Mouse (Mus musculus): ENCODE results near the gene Fbxo42. TPM values are rescaled to one million over a fixed set of nuclear protein-coding genes. Genes with fewer than 3 reads are reported as not detected.

The Fbxo42 gene
- polyA plus RNA-seq, 1 experiment from 2014 or later: 21.9 TPM

- Histone ChIP-seq H3K4me1 (replicated peaks; ENCODE audit: control insufficient read depth, insufficient read depth, low read length) (0 out of 2 replicates have a peak, but pooled peaks cover 2% of the 10 kb centered on the region), H3K9ac (ENCODE audit: low read depth, low read length) (no peak overlapping the region), H3K27ac (ENCODE audit: low read depth, low read length) (no peak overlapping the region), H3K9me3 (ENCODE audit: control insufficient read depth, low read length) (no peaks in the 10 kb centered on the region), H3K4me3 (ENCODE audit: low read depth, low read length) (no peak overlapping the region), H3K27me3 (ENCODE audit: control insufficient read depth, insufficient read depth, low read length) (no peaks in the 10 kb centered on the region), H3K36me3 (ENCODE audit: control insufficient read depth, insufficient read depth, low read length) (no peaks in the 10 kb centered on the region), H3K4me2 (replicated peaks; ENCODE audit: low read depth, low read length) (no peak overlapping the region)
- DNase-seq (ENCODE audit: low spot score) (no peak), ATAC-seq (ENCODE audit: low FRiP score) (no peak)
- WGBS: 85% methylated on average over 4 of the region's 4 CpGs
These were observed 9.8 kb downstream of the Fbxo42 start for GRCm38 (mm10) chr4:141157485-141157884.

- H3K9me3 ChIP-seq (ENCODE audit: control insufficient read depth, low read length): no peaks in the 10 kb centered on the region
- WGBS: 96% methylated on average over 2 of the region's 2 CpGs
These were observed 10.9 kb downstream of the Fbxo42 start for GRCm38 (mm10) chr4:141158609-141159008.

GRCm38 (mm10) chr4:141159093-141159492, 11.4 kb downstream of the Fbxo42 start:
- no peak overlapping the region for H3K9ac ChIP-seq (ENCODE audit: low read depth, low read length)
- H3K4me1 ChIP-seq (replicated peaks; ENCODE audit: control insufficient read depth, insufficient read depth, low read length): 0 out of 2 replicates have a peak, but pooled peaks cover 2% of the 10 kb centered on the region
- no peak for ATAC-seq (ENCODE audit: low FRiP score)

More at GRCm38 (mm10) chr4:141158609-141159008, 10.9 kb downstream of the Fbxo42 start:
- Histone ChIP-seq H3K9ac (ENCODE audit: low read depth, low read length) (no peak overlapping the region), H3K4me3 (ENCODE audit: low read depth, low read length) (no peak overlapping the region), H3K27ac (ENCODE audit: low read depth, low read length) (no peak overlapping the region), H3K36me3 (ENCODE audit: control insufficient read depth, insufficient read depth, low read length) (no peaks in the 10 kb centered on the region), H3K4me2 (replicated peaks; ENCODE audit: low read depth, low read length) (no peak overlapping the region), H3K4me1 (replicated peaks; ENCODE audit: control insufficient read depth, insufficient read depth, low read length) (0 out of 2 replicates have a peak, but pooled peaks cover 2% of the 10 kb centered on the region), H3K27me3 (ENCODE audit: control insufficient read depth, insufficient read depth, low read length) (no peaks in the 10 kb centered on the region)
- DNase-seq (ENCODE audit: low spot score): no peak
- no peak for ATAC-seq (ENCODE audit: low FRiP score)

GRCm38 (mm10) chr4:141159666-141160065, 12.0 kb downstream of the Fbxo42 start:
- Histone ChIP-seq H3K4me3 (ENCODE audit: low read depth, low read length) (no peak overlapping the region), H3K4me1 (replicated peaks; ENCODE audit: control insufficient read depth, insufficient read depth, low read length) (0 out of 2 replicates have a peak, but pooled peaks cover 2% of the 10 kb centered on the region), H3K4me2 (replicated peaks; ENCODE audit: low read depth, low read length) (no peak overlapping the region), H3K27me3 (ENCODE audit: control insufficient read depth, insufficient read depth, low read length) (no peaks in the 10 kb centered on the region), H3K27ac (ENCODE audit: low read depth, low read length) (no peak overlapping the region), H3K36me3 (ENCODE audit: control insufficient read depth, insufficient read depth, low read length) (no peaks in the 10 kb centered on the region), H3K9me3 (ENCODE audit: control insufficient read depth, low read length) (0 out of 2 replicates have a peak, but pooled peaks cover 1% of the 10 kb centered on the region), H3K9ac (ENCODE audit: low read depth, low read length) (no peak overlapping the region)
- no peak for ATAC-seq (ENCODE audit: low FRiP score)
- DNase-seq (ENCODE audit: low spot score): no peak
- 89% methylated on average over 5 of the region's 5 CpGs for WGBS

More at GRCm38 (mm10) chr4:141159093-141159492, 11.4 kb downstream of the Fbxo42 start:
- H3K4me3 ChIP-seq (ENCODE audit: low read depth, low read length): no peak overlapping the region
- no peak overlapping the region for H3K4me2 ChIP-seq (replicated peaks; ENCODE audit: low read depth, low read length)
- DNase-seq (ENCODE audit: low spot score): no peak
- no peaks in the 10 kb centered on the region for H3K36me3 ChIP-seq (ENCODE audit: control insufficient read depth, insufficient read depth, low read length)
- H3K27ac ChIP-seq (ENCODE audit: low read depth, low read length): no peak overlapping the region
- no peaks in the 10 kb centered on the region for H3K9me3 ChIP-seq (ENCODE audit: control insufficient read depth, low read length)
- no peaks in the 10 kb centered on the region for H3K27me3 ChIP-seq (ENCODE audit: control insufficient read depth, insufficient read depth, low read length)
- 65% methylated on average over 11 of the region's 11 CpGs for WGBS

GRCm38 (mm10) chr4:141160193-141160592, 12.5 kb downstream of the Fbxo42 start:
- DNase-seq (ENCODE audit: low spot score) (no peak), ATAC-seq (ENCODE audit: low FRiP score) (no peak)
- Histone ChIP-seq H3K4me3 (ENCODE audit: low read depth, low read length) (no peak overlapping the region), H3K27ac (ENCODE audit: low read depth, low read length) (no peak overlapping the region), H3K4me1 (replicated peaks; ENCODE audit: control insufficient read depth, insufficient read depth, low read length) (0 out of 2 replicates have a peak, but pooled peaks cover 2% of the 10 kb centered on the region), H3K4me2 (replicated peaks; ENCODE audit: low read depth, low read length) (no peak overlapping the region), H3K9ac (ENCODE audit: low read depth, low read length) (no peak overlapping the region), H3K9me3 (ENCODE audit: control insufficient read depth, low read length) (0 out of 2 replicates have a peak, but pooled peaks cover 2% of the 10 kb centered on the region), H3K27me3 (ENCODE audit: control insufficient read depth, insufficient read depth, low read length) (no peaks in the 10 kb centered on the region), H3K36me3 (ENCODE audit: control insufficient read depth, insufficient read depth, low read length) (no peaks in the 10 kb centered on the region)
- 92% methylated on average over 4 of the region's 4 CpGs for WGBS

GRCm38 (mm10) chr4:141161699-141162208, 14.0 kb downstream of the Fbxo42 start:
- Histone ChIP-seq H3K9ac (ENCODE audit: low read depth, low read length) (no peak overlapping the region), H3K9me3 (ENCODE audit: control insufficient read depth, low read length) (0 out of 2 replicates have a peak, but pooled peaks cover 2% of the 10 kb centered on the region), H3K4me2 (replicated peaks; ENCODE audit: low read depth, low read length) (no peak overlapping the region), H3K4me1 (replicated peaks; ENCODE audit: control insufficient read depth, insufficient read depth, low read length) (0 out of 2 replicates have a peak, but pooled peaks cover 2% of the 10 kb centered on the region), H3K27me3 (ENCODE audit: control insufficient read depth, insufficient read depth, low read length) (no peaks in the 10 kb centered on the region), H3K36me3 (ENCODE audit: control insufficient read depth, insufficient read depth, low read length) (no peaks in the 10 kb centered on the region; the same call in 1 of the 2 replicates), H3K27ac (ENCODE audit: low read depth, low read length) (no peak overlapping the region), H3K4me3 (ENCODE audit: low read depth, low read length) (no peak overlapping the region)
- 95% methylated on average over 6 of the region's 6 CpGs for WGBS
- DNase-seq (ENCODE audit: low spot score) (no peak), ATAC-seq (ENCODE audit: low FRiP score) (no peak)

- Histone ChIP-seq H3K27ac (ENCODE audit: low read depth, low read length) (no peak overlapping the region), H3K27me3 (ENCODE audit: control insufficient read depth, insufficient read depth, low read length) (no peaks in the 10 kb centered on the region), H3K9me3 (ENCODE audit: control insufficient read depth, low read length) (0 out of 2 replicates have a peak, but pooled peaks cover 2% of the 10 kb centered on the region), H3K9ac (ENCODE audit: low read depth, low read length) (no peak overlapping the region), H3K36me3 (ENCODE audit: control insufficient read depth, insufficient read depth, low read length) (no peaks in the 10 kb centered on the region; the same call in 1 of the 2 replicates), H3K4me3 (ENCODE audit: low read depth, low read length) (no peak overlapping the region), H3K4me1 (replicated peaks; ENCODE audit: control insufficient read depth, insufficient read depth, low read length) (0 out of 2 replicates have a peak, but pooled peaks cover 2% of the 10 kb centered on the region), H3K4me2 (replicated peaks; ENCODE audit: low read depth, low read length) (no peak overlapping the region)
- 98% methylated on average over 5 of the region's 5 CpGs for WGBS
- ATAC-seq (ENCODE audit: low FRiP score): no peak
- no peak for DNase-seq (ENCODE audit: low spot score)
These were observed 16.0 kb downstream of the Fbxo42 start for GRCm38 (mm10) chr4:141163729-141164128.

GRCm38 (mm10) chr4:141165744-141166292, 18.1 kb downstream of the Fbxo42 start:
- 81% methylated on average over 8 of the region's 8 CpGs for WGBS
- no peak overlapping the region for H3K9ac ChIP-seq (ENCODE audit: low read depth, low read length)
- no peak for ATAC-seq (ENCODE audit: low FRiP score)
- H3K27ac ChIP-seq (ENCODE audit: low read depth, low read length): no peak overlapping the region
- H3K4me2 ChIP-seq (replicated peaks; ENCODE audit: low read depth, low read length): no peak overlapping the region
- H3K4me3 ChIP-seq (ENCODE audit: low read depth, low read length): no peak overlapping the region
- no peaks in the 10 kb centered on the region; the same call in 1 of the 2 replicates for H3K36me3 ChIP-seq (ENCODE audit: control insufficient read depth, insufficient read depth, low read length)
- H3K9me3 ChIP-seq (ENCODE audit: control insufficient read depth, low read length): 0 out of 2 replicates have a peak, but pooled peaks cover 2% of the 10 kb centered on the region
- no peaks in the 10 kb centered on the region for H3K4me1 ChIP-seq (replicated peaks; ENCODE audit: control insufficient read depth, insufficient read depth, low read length)
- no peaks in the 10 kb centered on the region for H3K27me3 ChIP-seq (ENCODE audit: control insufficient read depth, insufficient read depth, low read length)
- DNase-seq (ENCODE audit: low spot score): no peak

- Histone ChIP-seq H3K27ac (ENCODE audit: low read depth, low read length) (no peak overlapping the region), H3K27me3 (ENCODE audit: control insufficient read depth, insufficient read depth, low read length) (no peaks in the 10 kb centered on the region), H3K9me3 (ENCODE audit: control insufficient read depth, low read length) (0 out of 2 replicates have a peak, but pooled peaks cover 2% of the 10 kb centered on the region), H3K4me3 (ENCODE audit: low read depth, low read length) (no peak overlapping the region), H3K36me3 (ENCODE audit: control insufficient read depth, insufficient read depth, low read length) (no peaks in the 10 kb centered on the region; the same call in 1 of the 2 replicates), H3K4me1 (replicated peaks; ENCODE audit: control insufficient read depth, insufficient read depth, low read length) (no peaks in the 10 kb centered on the region), H3K4me2 (replicated peaks; ENCODE audit: low read depth, low read length) (no peak overlapping the region), H3K9ac (ENCODE audit: low read depth, low read length) (no peak overlapping the region)
- no peak for DNase-seq (ENCODE audit: low spot score)
- WGBS: 95% methylated on average over 3 of the region's 3 CpGs
- ATAC-seq (ENCODE audit: low FRiP score): no peak
These were observed 19.4 kb downstream of the Fbxo42 start for GRCm38 (mm10) chr4:141167156-141167555.

All from hindbrain, embryonic 11.5 days (tissue).